Mouse (Mus musculus): Measurements from ENCODE around the gene Srms.

The Srms gene

DNA sequence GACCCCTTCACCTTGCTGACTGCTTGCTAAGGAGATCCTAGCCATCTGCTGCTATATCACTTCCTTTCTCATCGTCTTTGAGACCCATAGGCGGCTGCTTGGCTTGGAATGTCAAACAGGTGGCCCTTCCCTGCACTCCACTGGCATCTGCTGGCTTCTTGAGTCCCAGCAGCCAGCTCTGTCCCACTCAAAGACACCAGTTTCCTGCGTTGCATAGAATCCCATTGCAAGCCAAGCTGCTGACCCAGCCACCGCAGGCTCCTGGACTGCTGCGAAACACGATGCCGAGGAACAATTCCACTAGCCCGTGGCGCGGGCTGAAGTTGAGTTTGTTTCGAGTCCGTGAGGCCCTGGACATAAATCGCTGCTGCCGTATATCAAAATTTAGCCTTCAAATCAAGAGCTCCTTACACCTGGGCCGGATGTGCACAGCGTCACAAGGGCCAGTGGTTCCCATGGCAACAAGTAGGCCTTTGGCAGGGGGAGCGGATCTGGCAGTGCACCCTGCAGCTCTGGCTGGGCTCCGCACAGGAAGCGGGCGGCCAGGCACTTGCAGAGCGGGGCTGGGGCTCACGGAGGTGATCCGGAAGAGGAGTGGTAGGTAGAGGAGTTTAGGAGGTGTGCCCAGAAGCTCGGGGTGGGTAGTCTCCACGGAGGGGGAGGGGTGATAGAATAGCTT is 6.7 kb upstream of the Srms start, which contains the start of gene Fndc11:
Gene Fndc11, plus strand, starts transcription at position 476 of the 679 bp plus-strand sequence.
- peak; percentile 93 for DNase-seq (ENCODE audit: low read depth, low spot score)

DNA sequence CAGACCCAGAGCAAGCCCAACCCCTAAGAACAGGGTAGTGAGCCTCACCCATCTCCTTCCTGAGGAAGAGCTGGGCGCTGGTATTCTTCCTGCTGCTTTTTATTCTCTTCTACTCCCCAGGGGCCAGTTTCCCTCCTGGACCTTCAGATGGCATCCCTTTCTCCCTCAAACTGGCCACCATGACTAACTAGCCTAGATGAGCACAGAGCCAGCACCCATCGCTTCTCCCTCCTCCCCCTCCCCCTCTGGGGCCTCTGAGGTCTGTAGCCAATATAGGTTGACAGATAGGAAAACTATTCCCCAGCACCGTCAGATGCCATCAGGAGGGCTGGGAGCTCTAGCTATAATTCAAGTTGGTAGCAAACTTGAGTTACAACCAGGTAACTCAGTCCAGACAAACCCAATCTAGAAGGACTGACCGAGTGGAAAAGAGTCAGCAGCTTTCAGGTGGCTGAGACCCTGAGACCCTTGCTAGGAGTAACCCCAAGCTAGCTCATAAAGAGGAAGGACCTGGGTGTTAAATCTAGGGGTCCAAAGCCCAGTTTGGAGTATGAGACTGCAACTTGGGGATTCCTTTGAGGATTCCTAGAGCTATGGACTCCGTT is 6.0 kb upstream of the Srms start:
- DNase-seq (ENCODE audit: low read depth, low spot score) = no peak

- no peak for DNase-seq (ENCODE audit: low read depth, low spot score)
These were observed 3.1 kb upstream of the Srms start for GRCm38 (mm10) chr2:181216037-181216436.

GRCm38 (mm10) chr2:181212389-181213020 is 480 bp downstream of the Srms start:
- no peak for DNase-seq (ENCODE audit: low read depth, low spot score)

DNA sequence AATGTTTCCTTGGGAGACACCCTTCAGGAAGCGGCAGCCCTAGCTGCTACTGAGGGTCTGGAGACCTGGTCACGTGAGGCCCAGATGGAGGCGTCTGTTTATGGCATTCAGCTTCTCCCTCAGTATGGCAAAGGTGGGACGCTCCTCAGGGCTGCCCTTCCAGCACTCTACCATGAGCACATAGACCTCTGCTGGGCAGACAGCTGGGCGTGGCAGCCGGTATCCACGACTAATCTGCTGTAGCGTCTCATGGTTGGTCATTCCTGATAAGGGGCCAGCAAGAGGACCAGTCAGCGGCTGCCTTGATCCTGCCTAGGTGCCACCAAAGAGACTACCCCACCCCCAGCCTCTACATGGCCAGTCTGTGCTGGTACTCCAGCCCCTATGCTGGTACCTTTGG is 6.9 kb downstream of the Srms start:
- no peak for DNase-seq (ENCODE audit: low read depth, low spot score)

DNA sequence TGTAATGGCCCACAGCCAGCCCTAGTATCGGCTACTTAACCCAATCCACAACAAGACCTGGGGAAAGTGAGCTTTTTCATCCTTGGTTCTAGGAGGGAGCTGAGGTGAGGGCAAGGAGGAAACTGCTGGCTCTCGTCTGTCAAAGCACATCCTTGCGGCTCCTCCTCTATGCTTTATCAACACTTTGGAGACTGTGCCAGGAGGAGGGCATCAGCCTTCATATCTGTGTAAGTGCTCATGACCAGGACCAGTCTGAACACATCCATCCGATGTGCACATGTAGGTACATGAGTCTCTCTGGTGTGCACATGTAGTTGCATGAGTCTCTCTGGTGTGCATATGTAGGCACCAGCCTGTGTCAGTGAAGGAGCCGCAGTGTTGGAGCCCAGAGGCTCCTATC is 7.3 kb downstream of the Srms start:
- no peak for DNase-seq (ENCODE audit: low read depth, low spot score)

GRCm38 (mm10) chr2:181202886-181203285 is 10.1 kb downstream of the Srms start:
- DNase-seq (ENCODE audit: low read depth, low spot score) = no peak

DNA sequence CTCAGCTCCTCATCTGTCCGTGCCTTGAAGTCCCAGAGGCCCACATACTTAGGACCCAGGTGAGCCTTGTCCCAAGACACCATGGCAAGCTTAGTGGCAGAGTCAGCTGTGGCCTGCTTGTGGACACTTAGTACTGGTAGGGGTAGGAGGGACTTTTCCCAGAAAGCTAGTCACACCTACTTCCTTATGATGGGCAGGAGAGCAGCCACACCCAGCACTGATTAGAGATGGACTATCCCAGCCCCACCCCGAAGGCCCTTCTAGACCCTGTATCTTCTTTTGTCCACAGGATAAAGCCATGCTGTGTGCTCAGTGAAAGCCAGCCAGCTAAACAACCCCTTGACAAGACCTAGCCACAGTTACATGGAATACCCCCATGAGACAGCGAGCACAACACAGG is 10.6 kb downstream of the Srms start, which contains the start of gene Ptk6:
Gene Ptk6, minus strand, starts transcription at position 368 of the 400 bp plus-strand sequence.
- no peak for DNase-seq (ENCODE audit: low read depth, low spot score)

DNA sequence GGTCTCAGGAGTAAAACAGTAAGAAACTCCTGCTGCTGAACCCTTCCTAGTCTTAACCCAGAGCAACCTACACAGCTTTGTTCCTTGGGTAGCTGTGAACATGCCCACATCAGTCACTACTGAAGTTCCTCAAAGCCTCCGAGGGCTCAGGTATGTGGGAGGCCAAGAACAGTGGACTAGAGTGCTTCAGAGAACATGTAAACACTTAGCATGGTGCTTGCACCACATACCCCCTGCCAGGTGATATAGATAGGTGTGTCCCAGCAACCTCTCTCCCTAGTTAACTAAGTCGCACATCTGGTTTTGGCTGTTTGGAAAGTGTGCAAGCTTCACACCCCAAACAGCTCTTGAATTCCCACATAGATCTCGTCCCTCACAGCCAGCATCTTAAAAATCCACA is 11.4 kb downstream of the Srms start:
- no peak for DNase-seq (ENCODE audit: low read depth, low spot score)

- DNase-seq (ENCODE audit: low read depth, low spot score) = no peak
These were observed 16.2 kb downstream of the Srms start for GRCm38 (mm10) chr2:181196628-181197300.

DNA sequence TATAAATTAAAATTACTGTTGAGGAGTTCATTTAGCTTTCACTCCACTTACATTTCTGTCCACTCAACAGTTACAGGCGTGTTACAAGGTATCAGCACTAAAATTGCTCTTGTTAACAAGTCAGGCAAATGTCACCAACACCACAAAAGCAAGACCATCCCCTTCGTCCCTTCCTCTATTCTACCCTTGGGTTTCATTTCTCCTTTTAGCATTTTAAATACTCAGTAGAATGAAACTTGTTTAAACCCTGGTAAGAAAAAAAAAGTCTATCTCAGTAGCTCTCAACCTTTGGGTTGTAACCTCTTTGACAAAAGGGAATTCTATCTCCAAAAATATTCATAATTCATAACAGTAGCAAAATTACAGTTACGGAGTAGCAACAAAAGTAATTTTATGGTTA is 19.9 kb downstream of the Srms start:
- no peak for DNase-seq (ENCODE audit: low read depth, low spot score)

- no peak for DNase-seq (ENCODE audit: low read depth, low spot score)
These were observed 21.0 kb downstream of the Srms start for GRCm38 (mm10) chr2:181191936-181192335.

DNA sequence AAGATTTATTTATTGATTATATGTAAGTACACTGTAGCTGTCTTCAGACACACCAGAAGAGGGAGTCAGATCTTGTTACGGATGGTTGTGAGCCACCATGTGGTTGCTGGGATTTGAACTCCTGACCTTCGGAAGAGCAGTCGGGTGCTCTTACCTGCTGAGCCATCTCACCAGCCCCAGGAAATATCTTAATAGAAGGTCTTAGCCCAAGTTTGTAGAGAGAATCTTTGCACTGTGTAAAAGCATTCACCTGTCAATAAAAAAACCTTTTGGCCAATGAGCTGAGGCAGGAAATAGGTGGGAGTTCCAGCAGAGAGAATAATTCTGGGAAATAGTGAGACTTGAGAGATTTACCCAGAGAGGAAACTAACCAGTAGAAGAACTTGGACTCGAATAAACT is 21.6 kb downstream of the Srms start:
- DNase-seq (ENCODE audit: low read depth, low spot score) = peak; percentile 27

GRCm38 (mm10) chr2:181189321-181189720 is 23.7 kb downstream of the Srms start:
- DNase-seq (ENCODE audit: low read depth, low spot score) = no peak

- peak; percentile 93 for DNase-seq (ENCODE audit: low read depth, low spot score)
These were observed 24.3 kb downstream of the Srms start for GRCm38 (mm10) chr2:181188681-181189080.

- peak; percentile 96 for DNase-seq (ENCODE audit: low read depth, low spot score)
These were observed 25.6 kb downstream of the Srms start, which contains the start of gene Ppdpf for GRCm38 (mm10) chr2:181187121-181188000. TSS of gene Ppdpf (plus strand) at chr2:181187247.

DNA sequence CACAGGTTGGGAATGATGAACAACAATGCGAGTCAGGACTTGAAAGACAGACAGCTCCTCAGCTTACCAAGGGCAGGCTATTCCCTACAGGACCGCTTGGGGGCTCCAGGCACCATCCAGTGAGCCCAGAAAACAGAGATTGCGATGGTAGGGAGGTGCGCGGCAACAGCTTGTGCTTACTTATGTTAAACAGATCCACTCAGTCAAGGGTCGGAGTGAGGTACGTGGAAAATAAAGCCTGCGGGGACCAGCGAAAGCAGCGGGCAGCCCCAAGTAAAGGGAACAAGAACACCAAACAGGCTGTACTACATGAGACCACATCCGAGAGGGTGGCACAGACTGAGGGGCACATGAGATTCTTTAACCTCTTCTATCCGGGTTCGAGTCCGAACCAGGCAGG is 26.4 kb downstream of the Srms start:
- peak; percentile 94 for DNase-seq (ENCODE audit: low read depth, low spot score)

GRCm38 (mm10) chr2:181180898-181181297 is 32.1 kb downstream of the Srms start:
- no peak for DNase-seq (ENCODE audit: low read depth, low spot score)

- DNase-seq (ENCODE audit: low read depth, low spot score) = no peak
These were observed 34.5 kb downstream of the Srms start for GRCm38 (mm10) chr2:181178471-181178870.

GRCm38 (mm10) chr2:181178015-181178414 is 35.0 kb downstream of the Srms start:
- no peak for DNase-seq (ENCODE audit: low read depth, low spot score)

- no peak for DNase-seq (ENCODE audit: low read depth, low spot score)
These were observed 38.3 kb downstream of the Srms start for GRCm38 (mm10) chr2:181174646-181175045.

Data from ES-CJ7 (cell line).